Mouse (Mus musculus) CH12.LX (cell line): Measurements from ENCODE around the gene Helz.

Source experiments
- CTCF ChIP-seq, 2 experiments: IDR thresholded peaks in 1 of 2; conservative IDR thresholded peaks in 1 of 2; 2 replicates each; pipeline ENCODE4 v1.5.1; 2011 to 2012; ENCODE audit warnings: low read depth in 2 of 2, low read length in 2 of 2, improper control_type of control experiment in 1 of 2, inconsistent platforms in 1 of 2, mild to moderate bottlenecking in 1 of 2, moderate library complexity in 1 of 2
- EP300 ChIP-seq: IDR thresholded peaks from 2 replicates; pipeline ENCODE4 v1.6.1; 2011; ENCODE audit warnings: low read length, improper control_type of control experiment
- JUN ChIP-seq: IDR thresholded peaks from 2 replicates; pipeline ENCODE4 v1.6.1; 2011; ENCODE audit warnings: low read depth, mild to moderate bottlenecking, low read length, improper control_type of control experiment, moderate library complexity; ENCODE audit not compliant: insufficient read depth
- KAT2A ChIP-seq: IDR thresholded peaks from 2 replicates; pipeline ENCODE4 v1.6.1; 2012; ENCODE audit warnings: low read length, improper control_type of control experiment, inconsistent platforms; ENCODE audit not compliant: insufficient replicate concordance
- MAZ ChIP-seq: IDR thresholded peaks from 2 replicates; pipeline ENCODE4 v1.6.1; 2012; ENCODE audit warnings: low read depth, mild to moderate bottlenecking, inconsistent platforms, low read length, improper control_type of control experiment, moderate library complexity
- NELFE ChIP-seq: IDR thresholded peaks from 2 replicates; pipeline ENCODE4 v1.6.1; 2011; ENCODE audit warnings: low read depth, low read length, improper control_type of control experiment
- NRF1 ChIP-seq: IDR thresholded peaks from 2 replicates; pipeline ENCODE4 v1.6.1; 2014; ENCODE audit warnings: low read depth, mild to moderate bottlenecking, inconsistent platforms, low read length, improper control_type of control experiment, moderate library complexity
- POLR2A ChIP-seq: IDR thresholded peaks from 2 replicates; pipeline ENCODE4 v1.6.1; 2011; ENCODE audit warnings: low read depth, mild to moderate bottlenecking, improper control_type of control experiment, low read length
- SIN3A ChIP-seq: IDR thresholded peaks from 2 replicates; pipeline ENCODE4 v1.6.1; 2012; ENCODE audit warnings: low read length, improper control_type of control experiment, inconsistent platforms
- UBTF ChIP-seq: IDR thresholded peaks from 2 replicates; pipeline ENCODE4 v1.6.1; 2012; ENCODE audit warnings: low read depth, mild to moderate bottlenecking, inconsistent platforms, low read length, improper control_type of control experiment, moderate library complexity
- ZKSCAN1 ChIP-seq: IDR thresholded peaks from 2 replicates; pipeline ENCODE4 v1.6.1; 2012; ENCODE audit warnings: low read depth, inconsistent platforms, low read length, improper control_type of control experiment, borderline replicate concordance
- ZMIZ1 ChIP-seq: IDR thresholded peaks from 2 replicates; pipeline ENCODE4 v1.6.1; 2012; ENCODE audit warnings: low read depth, mild to moderate bottlenecking, inconsistent platforms, low read length, improper control_type of control experiment

- no peak for TF ChIP-seq EP300
- TF ChIP-seq JUN, result no peak
- TF ChIP-seq KAT2A, result no peak
- TF ChIP-seq SIN3A, result no peak
- no peak for TF ChIP-seq CTCF (conservative IDR thresholded peaks at IDR 0.05 in 1 of 2, IDR thresholded peaks at IDR 0.05 in 1 of 2; ENCODE audit: low read depth in 2 of 2, low read length in 2 of 2)
- TF ChIP-seq ZMIZ1, result no peak
- TF ChIP-seq NELFE, result no peak
- no peak for TF ChIP-seq MAZ
- TF ChIP-seq UBTF, result no peak
- no peak for TF ChIP-seq ZKSCAN1
- TF ChIP-seq NRF1, result no peak
- no peak for TF ChIP-seq POLR2A
These were observed 70.2 kb downstream of the Helz start for GRCm38 (mm10) chr11:107617976-107618375.
